Mouse (Mus musculus) small intestine, adult 2 months (tissue): ENCODE measurements around the gene Mcat.

Source experiments
- CTCF ChIP-seq: fragments of 200-500 bp; IDR thresholded peaks from 2 replicates; pipeline ENCODE4 v1.5.1; 2012; ENCODE audit warnings: low read depth, mild to moderate bottlenecking, control low read depth, inconsistent platforms, low read length, moderate library complexity, mixed read lengths; ENCODE audit not compliant: insufficient replicate concordance, insufficient read length; ENCODE audit errors: extremely low read depth
- POLR2A ChIP-seq: fragments of 200-500 bp; IDR thresholded peaks from 2 replicates; pipeline ENCODE4 v1.6.1; 2012; ENCODE audit warnings: low read depth, mild to moderate bottlenecking, control low read depth, inconsistent platforms, low read length, moderate library complexity

GRCm38 (mm10) chr15:83527747-83528146 is 35.8 kb downstream of the Mcat start:
- TF ChIP-seq CTCF (no peak), POLR2A (no peak)
